Mouse (Mus musculus) CH12.LX (cell line): ENCODE results near the gene Olfr1449. TPM values are rescaled to one million over a fixed set of nuclear protein-coding genes. Genes with fewer than 3 reads are reported as not detected.

Experiments
- DNase-seq: peaks from one replicate; pipeline ENCODE4 v3.0.0-alpha.2; 2013; ENCODE audit errors: extremely low read depth
- H3K27ac ChIP-seq: 2 replicates; pipeline ENCODE4 v1.5.1; 2012; ENCODE audit warnings: low read depth, mild to moderate bottlenecking, control low read depth, moderate library complexity; ENCODE audit not compliant: insufficient read depth
- H3K27me3 ChIP-seq: replicated peaks from 2 replicates; pipeline ENCODE3; 2012; ENCODE audit warnings: inconsistent platforms
- H3K36me3 ChIP-seq, 2 experiments: replicated peaks in 1 of 2; 2 replicates each; pipeline versions ENCODE3 to v1.6.1; 2012; ENCODE audit warnings: inconsistent platforms in 1 of 2, low read length in 1 of 2, mild to moderate bottlenecking in 1 of 2, mixed read lengths in 1 of 2, moderate library complexity in 1 of 2; ENCODE audit not compliant: control insufficient read depth in 1 of 2, insufficient read depth in 1 of 2
- H3K4me1 ChIP-seq, 2 experiments: 2 replicates each; pipeline ENCODE4 v1.6.1; 2012; ENCODE audit warnings: inconsistent platforms in 1 of 2, moderate library complexity in 1 of 2; ENCODE audit not compliant: insufficient read depth in 2 of 2, control insufficient read depth in 1 of 2
- H3K4me2 ChIP-seq: 2 replicates; pipeline ENCODE4 v1.6.1; 2012; ENCODE audit warnings: low read depth, mild to moderate bottlenecking, control low read depth; ENCODE audit not compliant: poor library complexity, insufficient read depth, severe bottlenecking
- H3K4me3 ChIP-seq, 3 experiments: fragments of 150-350 bp in 1 of 3; sonication (generic) in 1 of 3; replicated peaks in 1 of 3; 2 replicates each; pipeline versions ENCODE3 to v1.5.1; 2011 to 2012; ENCODE audit warnings: low read depth in 2 of 3, low read length in 2 of 3, mild to moderate bottlenecking in 2 of 3, moderate library complexity in 2 of 3, control low read depth in 1 of 3, improper control_type of control experiment in 1 of 3, inconsistent platforms in 1 of 3, mixed read lengths in 1 of 3; ENCODE audit not compliant: poor library complexity in 1 of 3
- H3K79me2 ChIP-seq: replicated peaks from 2 replicates; pipeline ENCODE4 v1.6.1; 2012; ENCODE audit warnings: mild to moderate bottlenecking, moderate library complexity; ENCODE audit not compliant: control insufficient read depth, poor library complexity, insufficient read depth, severe bottlenecking; ENCODE audit errors: extremely low read depth
- H3K9ac ChIP-seq: 2 replicates; pipeline ENCODE4 v1.6.1; 2012; ENCODE audit warnings: low read depth, mild to moderate bottlenecking, control low read depth, moderate library complexity; ENCODE audit not compliant: insufficient read depth
- H3K9me3 ChIP-seq: replicated peaks from 2 replicates; pipeline ENCODE3; 2012; ENCODE audit warnings: low read length, inconsistent platforms, mixed read lengths
- E2F4 ChIP-seq: IDR thresholded peaks from 2 replicates; pipeline ENCODE4 v1.6.1; 2011; ENCODE audit warnings: low read depth, low read length, improper control_type of control experiment; ENCODE audit not compliant: insufficient replicate concordance
- EP300 ChIP-seq: IDR thresholded peaks from 2 replicates; pipeline ENCODE4 v1.6.1; 2011; ENCODE audit warnings: low read length, improper control_type of control experiment
- ETS1 ChIP-seq: conservative IDR thresholded peaks from 2 replicates; pipeline ENCODE4 v1.6.1; 2012; ENCODE audit warnings: low read depth, mild to moderate bottlenecking, inconsistent platforms, low read length, improper control_type of control experiment, moderate library complexity
- HCFC1 ChIP-seq: IDR thresholded peaks from 2 replicates; pipeline ENCODE4 v1.6.1; 2012; ENCODE audit warnings: low read depth, mild to moderate bottlenecking, inconsistent platforms, low read length, improper control_type of control experiment
- IRF4 ChIP-seq: IDR thresholded peaks from 2 replicates; pipeline ENCODE4 v1.6.1; 2014; ENCODE audit warnings: low read depth, mild to moderate bottlenecking, inconsistent platforms, low read length, improper control_type of control experiment
- JUND ChIP-seq: conservative IDR thresholded peaks from 2 replicates; pipeline ENCODE4 v1.6.1; 2011; ENCODE audit warnings: low read depth, low read length, improper control_type of control experiment
- KAT2A ChIP-seq: IDR thresholded peaks from 2 replicates; pipeline ENCODE4 v1.6.1; 2012; ENCODE audit warnings: low read length, improper control_type of control experiment, inconsistent platforms; ENCODE audit not compliant: insufficient replicate concordance
- MAFK ChIP-seq: IDR thresholded peaks from 2 replicates; pipeline ENCODE4 v1.6.1; 2011; ENCODE audit warnings: low read length, improper control_type of control experiment; ENCODE audit not compliant: insufficient replicate concordance
- MAZ ChIP-seq: IDR thresholded peaks from 2 replicates; pipeline ENCODE4 v1.6.1; 2012; ENCODE audit warnings: low read depth, mild to moderate bottlenecking, inconsistent platforms, low read length, improper control_type of control experiment, moderate library complexity
- MXI1 ChIP-seq: IDR thresholded peaks from 2 replicates; pipeline ENCODE4 v1.6.1; 2011; ENCODE audit warnings: mild to moderate bottlenecking, low read depth, low read length, improper control_type of control experiment
- NELFE ChIP-seq: IDR thresholded peaks from 2 replicates; pipeline ENCODE4 v1.6.1; 2011; ENCODE audit warnings: low read depth, low read length, improper control_type of control experiment
- NRF1 ChIP-seq: IDR thresholded peaks from 2 replicates; pipeline ENCODE4 v1.6.1; 2014; ENCODE audit warnings: low read depth, mild to moderate bottlenecking, inconsistent platforms, low read length, improper control_type of control experiment, moderate library complexity
- POLR2A ChIP-seq: IDR thresholded peaks from 2 replicates; pipeline ENCODE4 v1.6.1; 2011; ENCODE audit warnings: low read depth, mild to moderate bottlenecking, improper control_type of control experiment, low read length
- POLR2AphosphoS2 ChIP-seq: IDR thresholded peaks from 2 replicates; pipeline ENCODE4 v1.6.1; 2011; ENCODE audit warnings: low read depth, low read length, improper control_type of control experiment
- SMC3 ChIP-seq: IDR thresholded peaks from 2 replicates; pipeline ENCODE4 v1.6.1; 2011; ENCODE audit warnings: low read depth, low read length, improper control_type of control experiment
- TBP ChIP-seq: conservative IDR thresholded peaks from 2 replicates; pipeline ENCODE4 v1.6.1; 2011; ENCODE audit warnings: low read depth, low read length, improper control_type of control experiment
- TCF12 ChIP-seq: IDR thresholded peaks from 2 replicates; pipeline ENCODE4 v1.6.1; 2014; ENCODE audit warnings: low read depth, mild to moderate bottlenecking, inconsistent platforms, low read length, improper control_type of control experiment
- UBTF ChIP-seq: IDR thresholded peaks from 2 replicates; pipeline ENCODE4 v1.6.1; 2012; ENCODE audit warnings: low read depth, mild to moderate bottlenecking, inconsistent platforms, low read length, improper control_type of control experiment, moderate library complexity
- USF1 ChIP-seq: IDR thresholded peaks from 2 replicates; pipeline ENCODE4 v1.6.1; 2014; ENCODE audit warnings: low read depth, mild to moderate bottlenecking, inconsistent platforms, low read length, improper control_type of control experiment
- USF2 ChIP-seq: conservative IDR thresholded peaks from 2 replicates; pipeline ENCODE4 v1.6.1; 2011; ENCODE audit warnings: low read depth, low read length, improper control_type of control experiment
- ZKSCAN1 ChIP-seq: IDR thresholded peaks from 2 replicates; pipeline ENCODE4 v1.6.1; 2012; ENCODE audit warnings: low read depth, inconsistent platforms, low read length, improper control_type of control experiment, borderline replicate concordance
- ZMIZ1 ChIP-seq: IDR thresholded peaks from 2 replicates; pipeline ENCODE4 v1.6.1; 2012; ENCODE audit warnings: low read depth, mild to moderate bottlenecking, inconsistent platforms, low read length, improper control_type of control experiment
- ZNF384 ChIP-seq: IDR thresholded peaks from 2 replicates; pipeline ENCODE4 v1.6.1; 2012; ENCODE audit warnings: low read depth, low read length, improper control_type of control experiment, inconsistent platforms
- dilution Hi-C: fragments of 300-500 bp; cut with MboI; formaldehyde crosslinking; loops from 2 replicates; pipeline ENCODE4 v1.14.3; 2020; ENCODE audit warnings: low sequenced_read_pairs; ENCODE audit not compliant: extremely low pct_unique_long_range_greater_than_20kb, extremely low pct_ligation_motif_present
- in situ Hi-C: fragments of 300-500 bp; cut with MboI; formaldehyde crosslinking; loops from 3 replicates; pipeline ENCODE4 v1.14.3; 2019; ENCODE audit warnings: low sequenced_read_pairs, low pct_ligation_motif_present, low pct_unique_long_range_greater_than_20kb, mixed read lengths
- polyA plus RNA-seq: library from polyadenylated mRNA; unstranded; fragments of >175 nt; gene quantifications from 2 replicates; pipeline ENCODE4 v1.2.1, GENCODE M21; 2012; ENCODE audit warnings: low read depth; ENCODE audit not compliant: insufficient read length
- total RNA-seq, 2 experiments: library from RNA; depleted of rRNA; stranded (reverse); fragments of 300-350 nt in 1 of 2; fragments of >200 nt in 1 of 2; gene quantifications; 2 replicates each; pipeline ENCODE4 v1.2.3; 2012 to 2014

Olfr1449 gene
- total and polyA plus RNA-seq, 3 experiments = not detected

- no peaks in the 10 kb centered on the region for H3K4me1 ChIP-seq
- H3K27me3 ChIP-seq = no peaks in the 10 kb centered on the region
- no peaks in the 10 kb centered on the region for H3K36me3 ChIP-seq
- dilution Hi-C loops (no loop called here), in situ Hi-C loops (no loop called here)
- TF ChIP-seq ZNF384 (no peak), ZKSCAN1 (no peak), USF1 (no peak), POLR2AphosphoS2 (no peak), EP300 (no peak), JUND (no peak), SMC3 (no peak), TCF12 (no peak), E2F4 (no peak), TBP (no peak), MAFK (no peak), MAZ (no peak), UBTF (no peak), HCFC1 (no peak), KAT2A (no peak), NRF1 (no peak), IRF4 (no peak), NELFE (no peak)
- H3K9me3 ChIP-seq = no peaks in the 10 kb centered on the region
- no peak within 1 kb of the TSS for H3K4me2 ChIP-seq
- no peak for DNase-seq
- no peaks in the 10 kb centered on the region for H3K79me2 ChIP-seq
- no peak within 1 kb of the TSS for H3K4me3 ChIP-seq
- H3K27ac ChIP-seq = no peak within 1 kb of the TSS
- H3K9ac ChIP-seq = no peak within 1 kb of the TSS
Measured at GRCm38 (mm10) chr19:12903643-12904042, 27.0 kb upstream of the Olfr1449 start, which contains the start of gene Olfr1447. Gene Olfr1447, minus strand, starts transcription at chr19:12903743.

DNA sequence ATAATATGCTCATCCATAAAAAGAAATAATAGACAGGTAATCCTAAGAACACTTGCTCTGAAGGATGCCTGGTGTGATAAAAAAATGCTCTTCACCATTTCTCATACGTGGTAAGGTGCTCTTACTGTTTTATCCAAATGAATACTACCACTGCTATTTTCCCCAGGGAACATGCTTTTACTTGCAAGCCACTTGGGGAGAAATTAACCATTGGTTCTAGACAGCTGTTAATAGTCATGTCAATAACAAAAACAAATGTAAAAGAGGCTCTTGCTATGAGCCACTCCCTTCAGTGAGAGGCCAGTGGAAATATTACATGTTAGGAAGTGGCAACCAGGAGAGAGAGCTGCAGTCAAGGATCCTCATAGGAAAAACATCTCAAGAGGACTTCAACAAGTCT, 6.3 kb upstream of the Olfr1449 start, which contains the start of gene Olfr1448:
TSS of gene Olfr1448 (minus strand) at position 101 of the 400 bp plus-strand sequence.
- H3K27me3 ChIP-seq = no peaks in the 10 kb centered on the region
- H3K27ac ChIP-seq = no peak within 1 kb of the TSS
- dilution Hi-C loops (no loop called here), in situ Hi-C loops (no loop called here)
- H3K4me3 ChIP-seq = no peak within 1 kb of the TSS
- H3K4me1 ChIP-seq = no peaks in the 10 kb centered on the region
- no peak within 1 kb of the TSS for H3K4me2 ChIP-seq
- no peaks in the 10 kb centered on the region for H3K36me3 ChIP-seq
- no peaks in the 10 kb centered on the region for H3K9me3 ChIP-seq
- DNase-seq = no peak
- H3K79me2 ChIP-seq = no peaks in the 10 kb centered on the region
- no peak within 1 kb of the TSS for H3K9ac ChIP-seq
- TF ChIP-seq KAT2A (no peak), MAFK (no peak), ZMIZ1 (no peak), IRF4 (no peak), NRF1 (no peak), USF2 (no peak), POLR2AphosphoS2 (no peak), MXI1 (no peak), JUND (no peak), POLR2A (no peak), ETS1 (no peak)
